Mouse (Mus musculus): Measurements from ENCODE around the gene Ifngr1. TPM values are rescaled to one million over a fixed set of nuclear protein-coding genes. Genes with fewer than 3 reads are reported as not detected.
"Not testable (repeated sequence)": the region's sequence is repeated elsewhere in the genome, so short reads cannot be mapped to it uniquely, and the experiment has no call there.

The Ifngr1 gene
- polyA plus RNA-seq, 1 experiment from 2014 or later: 75.3 TPM

GRCm38 (mm10) chr10:19594201-19594905 is 2.6 kb downstream of the Ifngr1 start:
- H3K36me3 ChIP-seq (ENCODE audit: control insufficient read depth, insufficient read depth, low read length): no peaks in the 10 kb centered on the region
- H3K9ac ChIP-seq (ENCODE audit: low read length): no peak overlapping the region
- H3K27ac ChIP-seq (ENCODE audit: low read length): 0 out of 2 replicates have a peak overlapping the region, but pooled peaks have one; percentile 4
- peak overlapping the region; percentile 83 for H3K4me2 ChIP-seq (ENCODE audit: low read depth, low read length)
- no peak for ATAC-seq (ENCODE audit: insufficient read depth, low FRiP score)
- H3K4me1 ChIP-seq (ENCODE audit: control insufficient read depth, insufficient read depth, low read length): peaks cover 15% of the 10 kb centered on the region
- H3K9me3 ChIP-seq (replicated peaks; ENCODE audit: control insufficient read depth, low read length): no peaks in the 10 kb centered on the region
- peak overlapping the region; percentile 10; the same call in 1 of the 2 replicates for H3K4me3 ChIP-seq (replicated peaks; ENCODE audit: low read length)
- no peaks in the 10 kb centered on the region for H3K27me3 ChIP-seq (ENCODE audit: control insufficient read depth, insufficient read depth, low read length)
- 63% methylated on average over 3 of the region's 3 CpGs for WGBS

- Histone ChIP-seq H3K4me3 (replicated peaks; ENCODE audit: low read length) (no peak overlapping the region), H3K36me3 (ENCODE audit: control insufficient read depth, insufficient read depth, low read length) (peaks cover 9% of the 10 kb centered on the region), H3K4me2 (ENCODE audit: low read depth, low read length) (no peak overlapping the region), H3K9me3 (replicated peaks; ENCODE audit: control insufficient read depth, low read length) (no peaks in the 10 kb centered on the region), H3K27ac (ENCODE audit: low read length) (no peak overlapping the region), H3K9ac (ENCODE audit: low read length) (no peak overlapping the region), H3K27me3 (ENCODE audit: control insufficient read depth, insufficient read depth, low read length) (no peaks in the 10 kb centered on the region), H3K4me1 (ENCODE audit: control insufficient read depth, insufficient read depth, low read length) (peaks cover 15% of the 10 kb centered on the region)
- no peak for ATAC-seq (ENCODE audit: insufficient read depth, low FRiP score)
- WGBS: 81% methylated on average over 4 of the region's 4 CpGs
Measured at GRCm38 (mm10) chr10:19596866-19597265, 5.1 kb downstream of the Ifngr1 start.

DNA sequence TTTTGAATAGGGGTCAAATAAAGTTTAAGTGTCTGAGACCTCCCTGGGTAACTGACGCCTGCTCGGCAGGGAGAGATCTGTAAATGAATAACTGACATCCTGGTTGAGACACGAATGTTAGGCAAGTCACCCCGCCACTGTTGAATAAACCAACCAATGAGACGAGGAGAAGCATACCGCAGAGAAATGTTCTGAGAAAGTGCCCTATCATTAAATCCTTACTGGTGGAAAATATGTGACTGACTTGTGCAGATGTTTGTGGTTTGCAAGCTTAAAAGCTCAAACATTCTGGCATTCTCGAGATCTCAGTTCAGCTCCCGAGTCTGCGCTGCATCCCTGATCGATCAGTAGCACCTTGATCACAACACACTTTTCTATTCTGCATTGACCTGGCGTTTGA is 6.3 kb downstream of the Ifngr1 start:
- Histone ChIP-seq H3K9me3 (replicated peaks; ENCODE audit: control insufficient read depth, low read length) (no peaks in the 10 kb centered on the region), H3K9ac (ENCODE audit: low read length) (no peak overlapping the region), H3K4me2 (ENCODE audit: low read depth, low read length) (no peak overlapping the region), H3K36me3 (ENCODE audit: control insufficient read depth, insufficient read depth, low read length) (peaks cover 17% of the 10 kb centered on the region), H3K4me3 (replicated peaks; ENCODE audit: low read length) (no peak overlapping the region), H3K4me1 (ENCODE audit: control insufficient read depth, insufficient read depth, low read length) (peaks cover 15% of the 10 kb centered on the region), H3K27me3 (ENCODE audit: control insufficient read depth, insufficient read depth, low read length) (no peaks in the 10 kb centered on the region), H3K27ac (ENCODE audit: low read length) (no peak overlapping the region)
- ATAC-seq (ENCODE audit: insufficient read depth, low FRiP score): no peak
- WGBS: 59% methylated on average over 11 of the region's 11 CpGs

- no peak for ATAC-seq (ENCODE audit: insufficient read depth, low FRiP score)
- Histone ChIP-seq H3K27ac (ENCODE audit: low read length) (no peak overlapping the region; the same call in 1 of the 2 replicates), H3K27me3 (ENCODE audit: control insufficient read depth, insufficient read depth, low read length) (no peaks in the 10 kb centered on the region), H3K4me2 (ENCODE audit: low read depth, low read length) (no peak overlapping the region), H3K36me3 (ENCODE audit: control insufficient read depth, insufficient read depth, low read length) (peaks cover 20% of the 10 kb centered on the region), H3K4me1 (ENCODE audit: control insufficient read depth, insufficient read depth, low read length) (peaks cover 3% of the 10 kb centered on the region; the same call in 1 of the 2 replicates), H3K4me3 (replicated peaks; ENCODE audit: low read length) (no peak overlapping the region), H3K9me3 (replicated peaks; ENCODE audit: control insufficient read depth, low read length) (no peaks in the 10 kb centered on the region), H3K9ac (ENCODE audit: low read length) (no peak overlapping the region)
- WGBS: 64% methylated on average over 6 of the region's 6 CpGs
Measured at GRCm38 (mm10) chr10:19599331-19600092, 7.8 kb downstream of the Ifngr1 start.

- H3K27ac ChIP-seq (ENCODE audit: low read length): no peak overlapping the region
- H3K9me3 ChIP-seq (replicated peaks; ENCODE audit: control insufficient read depth, low read length): no peaks in the 10 kb centered on the region
- H3K36me3 ChIP-seq (ENCODE audit: control insufficient read depth, insufficient read depth, low read length): peaks cover 20% of the 10 kb centered on the region
- H3K4me1 ChIP-seq (ENCODE audit: control insufficient read depth, insufficient read depth, low read length): no peaks in the 10 kb centered on the region
- 72% methylated on average over 3 of the region's 3 CpGs for WGBS
- H3K4me2 ChIP-seq (ENCODE audit: low read depth, low read length): no peak overlapping the region
- H3K4me3 ChIP-seq (replicated peaks; ENCODE audit: low read length): no peak overlapping the region
- H3K27me3 ChIP-seq (ENCODE audit: control insufficient read depth, insufficient read depth, low read length): no peaks in the 10 kb centered on the region
- no peak for ATAC-seq (ENCODE audit: insufficient read depth, low FRiP score)
- H3K9ac ChIP-seq (ENCODE audit: low read length): no peak overlapping the region
Measured at GRCm38 (mm10) chr10:19600093-19600420, 8.3 kb downstream of the Ifngr1 start.

GRCm38 (mm10) chr10:19601502-19601901 is 9.8 kb downstream of the Ifngr1 start:
- not testable (repeated sequence) for H3K27me3 ChIP-seq (ENCODE audit: control insufficient read depth, insufficient read depth, low read length); H3K4me1 ChIP-seq (ENCODE audit: control insufficient read depth, insufficient read depth, low read length); H3K9me3 ChIP-seq (replicated peaks; ENCODE audit: control insufficient read depth, low read length); H3K27ac ChIP-seq (ENCODE audit: low read length); H3K4me3 ChIP-seq (replicated peaks; ENCODE audit: low read length); ATAC-seq (ENCODE audit: insufficient read depth, low FRiP score); H3K9ac ChIP-seq (ENCODE audit: low read length); H3K4me2 ChIP-seq (ENCODE audit: low read depth, low read length)
- peaks cover 26% of the 10 kb centered on the region for H3K36me3 ChIP-seq (ENCODE audit: control insufficient read depth, insufficient read depth, low read length)
- 11% methylated on average over 1 of the region's 1 CpGs for WGBS

- Histone ChIP-seq H3K9me3 (replicated peaks; ENCODE audit: control insufficient read depth, low read length) (no peaks in the 10 kb centered on the region), H3K4me1 (ENCODE audit: control insufficient read depth, insufficient read depth, low read length) (no peaks in the 10 kb centered on the region), H3K36me3 (ENCODE audit: control insufficient read depth, insufficient read depth, low read length) (peaks cover 26% of the 10 kb centered on the region), H3K27me3 (ENCODE audit: control insufficient read depth, insufficient read depth, low read length) (no peaks in the 10 kb centered on the region), H3K27ac (ENCODE audit: low read length) (no peak overlapping the region), H3K4me3 (replicated peaks; ENCODE audit: low read length) (no peak overlapping the region), H3K4me2 (ENCODE audit: low read depth, low read length) (no peak overlapping the region), H3K9ac (ENCODE audit: low read length) (no peak overlapping the region)
- 84% methylated on average over 6 of the region's 6 CpGs for WGBS
- ATAC-seq (ENCODE audit: insufficient read depth, low FRiP score): no peak
Measured at GRCm38 (mm10) chr10:19603231-19603630, 11.5 kb downstream of the Ifngr1 start.

DNA sequence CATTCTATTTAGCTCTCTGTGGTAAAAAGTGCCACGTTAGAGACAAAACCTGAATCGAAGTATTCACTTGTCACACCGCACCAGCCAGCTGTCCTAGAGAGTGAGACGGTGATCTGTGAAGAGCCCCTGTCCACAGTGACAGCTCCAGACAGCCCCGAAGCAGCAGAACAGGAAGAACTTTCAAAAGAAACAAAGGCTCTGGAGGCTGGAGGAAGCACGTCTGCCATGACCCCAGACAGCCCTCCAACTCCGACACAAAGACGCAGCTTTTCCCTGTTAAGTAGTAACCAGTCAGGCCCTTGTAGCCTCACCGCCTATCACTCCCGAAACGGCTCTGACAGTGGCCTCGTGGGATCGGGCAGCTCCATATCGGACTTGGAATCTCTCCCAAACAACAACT is 17.4 kb downstream of the Ifngr1 start:
- Histone ChIP-seq H3K36me3 (ENCODE audit: control insufficient read depth, insufficient read depth, low read length) (peaks cover 6% of the 10 kb centered on the region; the same call in 1 of the 2 replicates), H3K4me2 (ENCODE audit: low read depth, low read length) (no peak overlapping the region), H3K4me3 (replicated peaks; ENCODE audit: low read length) (no peak overlapping the region), H3K9me3 (replicated peaks; ENCODE audit: control insufficient read depth, low read length) (no peaks in the 10 kb centered on the region), H3K27ac (ENCODE audit: low read length) (no peak overlapping the region), H3K4me1 (ENCODE audit: control insufficient read depth, insufficient read depth, low read length) (peaks cover 8% of the 10 kb centered on the region), H3K27me3 (ENCODE audit: control insufficient read depth, insufficient read depth, low read length) (no peaks in the 10 kb centered on the region), H3K9ac (ENCODE audit: low read length) (no peak overlapping the region)
- 70% methylated on average over 14 of the region's 14 CpGs for WGBS
- ATAC-seq (ENCODE audit: insufficient read depth, low FRiP score): no peak

DNA sequence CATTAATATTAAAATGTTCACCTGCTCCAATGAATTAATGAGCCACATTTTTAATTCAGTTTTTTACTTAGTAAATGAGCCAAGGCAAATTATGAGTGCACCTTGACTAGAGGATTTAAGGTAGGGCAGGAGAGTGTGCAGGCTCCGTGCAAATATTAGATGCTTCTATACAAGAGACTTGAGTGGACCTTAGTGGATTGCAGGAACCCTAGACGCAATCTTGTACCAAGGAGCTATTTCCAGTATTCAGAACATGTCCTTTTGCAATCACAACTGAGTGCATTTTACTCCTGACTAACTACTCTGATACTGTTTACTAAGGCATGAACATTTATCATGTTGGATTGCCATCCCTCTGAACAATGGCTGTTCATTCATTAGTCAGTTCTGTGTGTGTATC is 19.9 kb downstream of the Ifngr1 start:
- ATAC-seq (ENCODE audit: insufficient read depth, low FRiP score): no peak
- no peak overlapping the region for H3K4me2 ChIP-seq (ENCODE audit: low read depth, low read length)
- H3K9ac ChIP-seq (ENCODE audit: low read length): no peak overlapping the region
- no peak overlapping the region for H3K4me3 ChIP-seq (replicated peaks; ENCODE audit: low read length)
- no peak overlapping the region for H3K27ac ChIP-seq (ENCODE audit: low read length)
- H3K36me3 ChIP-seq (ENCODE audit: control insufficient read depth, insufficient read depth, low read length): no peaks in the 10 kb centered on the region; the same call in 1 of the 2 replicates
- WGBS: 34% methylated on average over 2 of the region's 2 CpGs
- H3K9me3 ChIP-seq (replicated peaks; ENCODE audit: control insufficient read depth, low read length): no peaks in the 10 kb centered on the region
- no peaks in the 10 kb centered on the region for H3K27me3 ChIP-seq (ENCODE audit: control insufficient read depth, insufficient read depth, low read length)
- peaks cover 8% of the 10 kb centered on the region for H3K4me1 ChIP-seq (ENCODE audit: control insufficient read depth, insufficient read depth, low read length)
